25 mouse cellular contexts compared by ENCODE assay signal in the genomic region with DNA sequence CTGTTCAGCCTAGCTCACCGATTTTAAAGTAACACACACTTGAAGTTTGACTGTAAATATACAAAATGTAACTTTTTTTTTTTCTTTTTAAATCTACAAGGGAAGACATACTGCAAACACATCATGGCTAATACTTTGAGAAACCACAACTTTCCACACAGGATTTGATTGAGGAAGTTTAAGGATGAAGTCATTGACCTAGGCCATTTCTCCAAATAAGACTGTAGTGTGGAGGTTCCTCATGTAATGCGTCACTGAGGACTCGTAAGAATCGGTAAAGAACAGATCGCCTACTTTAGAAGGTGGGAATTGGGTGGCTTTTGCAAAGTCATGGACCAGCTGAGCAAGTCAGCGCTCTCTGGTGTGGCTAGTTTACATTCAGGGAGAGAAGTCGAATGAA. TPM values are rescaled to one million over a fixed set of nuclear protein-coding genes. Genes with fewer than 3 reads are reported as not detected.
DNase-seq lines count a peak whose midpoint lies in the region; ATAC-seq and TF ChIP-seq lines count a peak whose summit lies in the region.
"Had no signal": no experiment of that assay in that cellular context is flagged by ENCODE, and none has a peak within 500 bp of the region (broad histone marks: within the 10 kb centered on the region; RNA-seq: fewer than 3 reads in every experiment).

No protein-coding gene starts in this region.

- H3K79me2 ChIP-seq in liver, adult 2 months (ENCODE audit: control insufficient read depth, insufficient read depth, low read length) = no peaks in the 10 kb centered on the region

- H3K4me1 ChIP-seq in liver, adult 2 months (ENCODE audit: control insufficient read depth, insufficient read depth, low read length) = peaks cover 2% of the 10 kb centered on the region; the same call in 1 of the 2 replicates
- H3K4me1 ChIP-seq in liver, embryonic 11.5 days (replicated peaks; ENCODE audit: control insufficient read depth, insufficient read depth, low read length) = no peaks in the 10 kb centered on the region
- H3K4me1 ChIP-seq in kidney, embryonic 14.5 days (ENCODE audit: control insufficient read depth, insufficient read depth, low read length) = no peaks in the 10 kb centered on the region
- H3K4me1 ChIP-seq: heart, embryonic 12.5 days; hindbrain, embryonic 15.5 days had no signal

- no peaks in the 10 kb centered on the region for H3K27me3 ChIP-seq in liver, adult 2 months (ENCODE audit: control insufficient read depth, insufficient read depth, low read length)
- H3K27me3 ChIP-seq in liver, embryonic 11.5 days (replicated peaks; ENCODE audit: control insufficient read depth, insufficient read depth, low read length) = no peaks in the 10 kb centered on the region
- no peaks in the 10 kb centered on the region for H3K27me3 ChIP-seq in kidney, embryonic 14.5 days (ENCODE audit: control insufficient read depth, insufficient read depth, low read length)
- H3K27me3 ChIP-seq: CH12.LX; embryonic facial prominence, embryonic 15.5 days; heart, embryonic 12.5 days; hindbrain, embryonic 15.5 days; Patski had no signal

- no peak for TF ChIP-seq CTCF in liver, adult 2 months (IDR thresholded peaks at IDR 0.05; ENCODE audit: low read depth, low read length)

- no peaks in the 10 kb centered on the region for H3K9me3 ChIP-seq in liver, embryonic 11.5 days (ENCODE audit: control insufficient read depth, low read length)
- H3K9me3 ChIP-seq in kidney, embryonic 14.5 days (ENCODE audit: control insufficient read depth, low read length) = no peaks in the 10 kb centered on the region
- H3K9me3 ChIP-seq: embryonic facial prominence, embryonic 15.5 days; forebrain, embryonic 10.5 days; heart, embryonic 12.5 days; hindbrain, embryonic 15.5 days had no signal

- no peak for TF ChIP-seq POLR2A in liver, adult 2 months (IDR thresholded peaks at IDR 0.05; ENCODE audit: extremely low read depth, insufficient read depth, low read length)

- H3K4me2 ChIP-seq in liver, embryonic 11.5 days = no peak overlapping the region
- H3K4me2 ChIP-seq in kidney, embryonic 14.5 days (replicated peaks; ENCODE audit: low read depth, low read length) = no peak overlapping the region
- H3K4me2 ChIP-seq: embryonic facial prominence, embryonic 15.5 days; heart, embryonic 12.5 days; hindbrain, embryonic 15.5 days had no signal

- peak; percentile 22 for DNase-seq in liver, adult 2 months (ENCODE audit: extremely low read depth, low read depth, low spot score)
- DNase-seq in liver, embryonic 11.5 days (ENCODE audit: low spot score) = no peak
- peak; percentile 41 for DNase-seq in 416B (ENCODE audit: low read depth)
- no peak for DNase-seq in layer of hippocampus, postnatal 25 days (ENCODE audit: extremely low spot score in 1 of 2, low spot score in 1 of 2)
- DNase-seq: adrenal gland, adult 2 months; adrenal gland, postnatal 25 days; cerebellum, adult 2 months; cerebellum, postnatal 10 days; embryo, embryonic 11 days; gastrocnemius, adult 2 months; gastrocnemius, postnatal 36 days; heart, adult 18-20 months had no signal

- ATAC-seq in liver, embryonic 11.5 days (replicated peaks; ENCODE audit: low FRiP score) = no peak
- ATAC-seq in granulocyte monocyte progenitor cell, adult 5-6 weeks (replicated peaks; ENCODE audit: poor library complexity, severe bottlenecking) = peak; percentile 56
- ATAC-seq in megakaryocyte progenitor cell, adult 5-6 weeks (replicated peaks; ENCODE audit: poor library complexity) = peak; percentile 35
- ATAC-seq in kidney, embryonic 14.5 days (ENCODE audit: low FRiP score, low TSS enrichment) = no peak
- ATAC-seq: activated CD4-positive, CD25-positive, alpha-beta regulatory T cell, adult 4 months; forebrain, embryonic 14.5 days; Patski had no signal

- 92% methylated on average over 7 of the region's 7 CpGs for WGBS in liver, adult 2 months
- WGBS in liver, embryonic 11.5 days = 80% methylated on average over 7 of the region's 7 CpGs
- WGBS in kidney, embryonic 14.5 days = 92% methylated on average over 7 of the region's 7 CpGs

- H3K27ac ChIP-seq in liver, adult 2 months (replicated peaks; ENCODE audit: insufficient read depth, low read depth, low read length) = no peak overlapping the region
- H3K27ac ChIP-seq in liver, embryonic 11.5 days (ENCODE audit: low read depth, low read length) = no peak overlapping the region
- H3K27ac ChIP-seq in kidney, embryonic 14.5 days (ENCODE audit: low read depth, low read length) = no peak overlapping the region
- H3K27ac ChIP-seq: embryonic facial prominence, embryonic 15.5 days; forebrain, embryonic 10.5 days; gastrocnemius, adult 2 months; hindbrain, embryonic 15.5 days had no signal

- no peaks in the 10 kb centered on the region for H3K36me3 ChIP-seq in liver, adult 2 months (ENCODE audit: control insufficient read depth, insufficient read depth, low read length)
- H3K36me3 ChIP-seq in liver, embryonic 11.5 days (ENCODE audit: control insufficient read depth, insufficient read depth, low read length) = no peaks in the 10 kb centered on the region
- H3K36me3 ChIP-seq in kidney, embryonic 14.5 days (ENCODE audit: control insufficient read depth, insufficient read depth, low read length) = no peaks in the 10 kb centered on the region
- H3K36me3 ChIP-seq: embryonic facial prominence, embryonic 15.5 days; forebrain, embryonic 10.5 days; heart, embryonic 12.5 days; hindbrain, embryonic 15.5 days had no signal

- H3K4me3 ChIP-seq in liver, adult 2 months (ENCODE audit: insufficient read depth, low read depth, low read length) = no peak overlapping the region
- H3K4me3 ChIP-seq in liver, embryonic 11.5 days (ENCODE audit: low read depth, low read length) = no peak overlapping the region
- no peak overlapping the region for H3K4me3 ChIP-seq in kidney, embryonic 14.5 days (ENCODE audit: low read length)
- H3K4me3 ChIP-seq: embryonic facial prominence, embryonic 15.5 days; erythroblast, embryonic 14.5 days; forebrain, embryonic 10.5 days; gastrocnemius, adult 2 months; heart, embryonic 12.5 days; hindbrain, embryonic 15.5 days had no signal

- H3K9ac ChIP-seq in liver, adult 2 months (ENCODE audit: low read depth, low read length) = no peak overlapping the region
- H3K9ac ChIP-seq in liver, embryonic 11.5 days (ENCODE audit: low read depth, low read length) = no peak overlapping the region
- H3K9ac ChIP-seq in kidney, embryonic 14.5 days (ENCODE audit: low read depth, low read length) = no peak overlapping the region
- H3K9ac ChIP-seq: embryonic facial prominence, embryonic 15.5 days; heart, embryonic 12.5 days; hindbrain, embryonic 15.5 days had no signal

RNA-seq across cellular contexts. Expression of a gene that starts 59.0 kb away (rescaled TPM):
- total RNA-seq in liver, adult 2 months (2014; rRNA removed) = 0.09 TPM in 1 of 2 replicates, not detected in the other
- polyA plus RNA-seq in liver, adult 2 months (2012; rRNA removed) = 0.05 and 0.06 TPM in 2 replicates
- polyA plus RNA-seq in liver, embryonic 11.5 days (2014; fragmentation: Nextera tagmentation; extraction: Ambion mirVana) = 1.7 and 3.1 TPM in 2 replicates
- not detected in 2 replicates for total RNA-seq in granulocyte monocyte progenitor cell, adult 5-6 weeks (2014; fragmentation: Nextera tagmentation)
- total RNA-seq in granulocyte monocyte progenitor cell, adult 5-6 weeks (2017) = not detected in 2 replicates
- total RNA-seq in megakaryocyte progenitor cell, adult 5-6 weeks (2015) = not detected in 2 replicates
- not detected in 2 replicates for total RNA-seq in megakaryocyte progenitor cell, adult 5-6 weeks (2017)
- total RNA-seq in layer of hippocampus, postnatal 25 days (2021) = under 1 TPM in 1 of 2 experiments, not detected in 1; 0.22 TPM
- 0.14 TPM in 1 of 2 replicates, not detected in the other for polyA plus RNA-seq in kidney, embryonic 14.5 days (2014; fragmentation: Nextera tagmentation; extraction: Ambion mirVana)
- total RNA-seq: adrenal gland, adult 2 months; adrenal gland, postnatal 25 days; CH12.LX; gastrocnemius, adult 2 months; gastrocnemius, postnatal 36 days had no signal
- polyA plus RNA-seq: activated CD4-positive, CD25-positive, alpha-beta regulatory T cell, adult 4 months; adrenal gland, adult 2 months; erythroblast, embryonic 14.5 days; heart, embryonic 12.5 days had no signal

RNA-seq across cellular contexts. Expression of a gene that starts 59.7 kb away (rescaled TPM):
- 24.6 and 30.1 TPM in 2 replicates for total RNA-seq in liver, adult 2 months (2014; rRNA removed)
- 3.2 and 3.9 TPM in 2 replicates for polyA plus RNA-seq in liver, adult 2 months (2012; rRNA removed)
- polyA plus RNA-seq in liver, embryonic 11.5 days (2014; fragmentation: Nextera tagmentation; extraction: Ambion mirVana) = 6.2 and 6.3 TPM in 2 replicates
- total RNA-seq in granulocyte monocyte progenitor cell, adult 5-6 weeks (2014; fragmentation: Nextera tagmentation) = not detected in 2 replicates
- 0.36 TPM in 1 of 2 replicates, not detected in the other for total RNA-seq in granulocyte monocyte progenitor cell, adult 5-6 weeks (2017)
- 0.52 TPM in 1 of 2 replicates, not detected in the other for total RNA-seq in megakaryocyte progenitor cell, adult 5-6 weeks (2015)
- total RNA-seq in megakaryocyte progenitor cell, adult 5-6 weeks (2017) = not detected in 2 replicates
- total RNA-seq in layer of hippocampus, postnatal 25 days (2021) = 1 to 10 TPM in 1 of 2 experiments, under 1 TPM in 1; 0.42 to 1.0 TPM
- 6.0 and 8.3 TPM in 2 replicates for polyA plus RNA-seq in kidney, embryonic 14.5 days (2014; fragmentation: Nextera tagmentation; extraction: Ambion mirVana)
- total RNA-seq: gastrocnemius, adult 2 months; gastrocnemius, postnatal 36 days; heart, postnatal 25 days had no signal
- polyA plus RNA-seq: adrenal gland, adult 2 months; erythroblast, embryonic 14.5 days had no signal

Comparison
In these comparisons a context has a peak if more than half of its experiments do, and no peak if none do; other contexts are left out.
1. DNase-seq: peak in liver, adult 2 months (single experiment) and 416B (single experiment); none in liver, embryonic 11.5 days (single experiment) and layer of hippocampus, postnatal 25 days (0 of 2).
2. ATAC-seq: peak in granulocyte monocyte progenitor cell, adult 5-6 weeks (single experiment) and megakaryocyte progenitor cell, adult 5-6 weeks (single experiment); none in liver, embryonic 11.5 days (single experiment) and kidney, embryonic 14.5 days (single experiment).
3. RNA of a gene that starts 59.7 kb away (total RNA-seq): 24.6 to 30.1 TPM in liver, adult 2 months; 0.42 to 1.0 TPM in layer of hippocampus, postnatal 25 days, 0.52 TPM in megakaryocyte progenitor cell, adult 5-6 weeks and 0.36 TPM in granulocyte monocyte progenitor cell, adult 5-6 weeks; every median in the first group is over 10 times any median in the second.